Mouse (Mus musculus) forebrain, embryonic 10.5 days (tissue): ENCODE data around the gene Gdf11. TPM values are rescaled to one million over a fixed set of nuclear protein-coding genes. Genes with fewer than 3 reads are reported as not detected.
A peak's percentile ranks its signal among the peaks of the same experiment; 100 is the strongest.

Experiments used
- DNase-seq: peaks from one replicate; pipeline ENCODE4 v3.0.0-alpha.2; 2017; ENCODE audit warnings: low spot score; ENCODE audit errors: extremely low spot score
- H3K27ac ChIP-seq: fragments of 300-500 bp; sonication (generic); 2 replicates; pipeline ENCODE4 v1.5.1; 2016; ENCODE audit warnings: mild to moderate bottlenecking
- H3K27me3 ChIP-seq: fragments of 300-500 bp; sonication (generic); 2 replicates; pipeline ENCODE4 v1.6.1; 2016; ENCODE audit warnings: mild to moderate bottlenecking; ENCODE audit not compliant: poor library complexity, severe bottlenecking
- H3K36me3 ChIP-seq: fragments of 300-500 bp; sonication (generic); replicated peaks from 2 replicates; pipeline ENCODE4 v1.6.1; 2016; ENCODE audit warnings: mild to moderate bottlenecking, moderate library complexity
- H3K4me1 ChIP-seq: fragments of 300-500 bp; sonication (generic); 2 replicates; pipeline ENCODE4 v1.6.1; 2016
- H3K4me3 ChIP-seq: fragments of 300-500 bp; sonication (generic); 2 replicates; pipeline ENCODE4 v1.5.1; 2016; ENCODE audit warnings: mild to moderate bottlenecking, moderate library complexity
- H3K9me3 ChIP-seq: fragments of 300-500 bp; sonication (generic); 2 replicates; pipeline ENCODE4 v1.6.1; 2016; ENCODE audit warnings: mild to moderate bottlenecking, moderate library complexity
- WGBS: fragments of 180-500 bp; shearing (Covaris S2); methylation state at CpG from one replicate; pipeline ENCODE4 v1.1.7; 2016; 5-methylcytosine and 5-hydroxymethylcytosine counted together
- polyA plus RNA-seq: library from polyadenylated mRNA; unstranded; fragments of >200 nt; fragmentation: Nextera tagmentation; extraction: Ambion mirVana; gene quantifications from 2 replicates; pipeline ENCODE4 v1.2.1, GENCODE M21; 2016

Gdf11 gene
- polyA plus RNA-seq, 1 experiment from 2014 or later = 9.7 TPM

- Histone ChIP-seq H3K4me3 (no peak overlapping the region), H3K27ac (no peak overlapping the region), H3K4me1 (peaks cover 45% of the 10 kb centered on the region), H3K9me3 (no peaks in the 10 kb centered on the region), H3K36me3 (peaks cover 60% of the 10 kb centered on the region), H3K27me3 (peaks cover 21% of the 10 kb centered on the region)
- no peak for DNase-seq
- WGBS = 83% methylated on average over 12 of the region's 12 CpGs
These were observed 22.2 kb upstream of the Gdf11 start for GRCm38 (mm10) chr10:128913696-128914095.

GRCm38 (mm10) chr10:128913219-128913618, 21.7 kb upstream of the Gdf11 start:
- Histone ChIP-seq H3K27ac (0 out of 2 replicates have a peak overlapping the region, but pooled peaks have one; percentile 48), H3K4me3 (no peak overlapping the region), H3K36me3 (peaks cover 57% of the 10 kb centered on the region), H3K9me3 (no peaks in the 10 kb centered on the region), H3K27me3 (peaks cover 26% of the 10 kb centered on the region), H3K4me1 (peaks cover 42% of the 10 kb centered on the region)
- 8% methylated on average over 5 of the region's 5 CpGs for WGBS
- peak; percentile 91 for DNase-seq

GRCm38 (mm10) chr10:128912791-128913190, 21.3 kb upstream of the Gdf11 start:
- Histone ChIP-seq H3K9me3 (no peaks in the 10 kb centered on the region), H3K27me3 (peaks cover 30% of the 10 kb centered on the region), H3K4me1 (peaks cover 40% of the 10 kb centered on the region), H3K4me3 (no peak overlapping the region), H3K36me3 (peaks cover 53% of the 10 kb centered on the region), H3K27ac (0 out of 2 replicates have a peak overlapping the region, but pooled peaks have one; percentile 48)
- DNase-seq = no peak
- WGBS = 87% methylated on average over 4 of the region's 4 CpGs

GRCm38 (mm10) chr10:128912268-128912667, 20.8 kb upstream of the Gdf11 start:
- no peak overlapping the region for H3K4me3 ChIP-seq
- H3K27ac ChIP-seq = no peak overlapping the region
- peaks cover 40% of the 10 kb centered on the region for H3K4me1 ChIP-seq
- H3K9me3 ChIP-seq = no peaks in the 10 kb centered on the region
- peaks cover 35% of the 10 kb centered on the region for H3K27me3 ChIP-seq
- 84% methylated on average over 4 of the region's 4 CpGs for WGBS
- no peak for DNase-seq
- peaks cover 48% of the 10 kb centered on the region for H3K36me3 ChIP-seq

- Histone ChIP-seq H3K36me3 (peaks cover 41% of the 10 kb centered on the region), H3K27me3 (peaks cover 35% of the 10 kb centered on the region), H3K4me3 (peak overlapping the region; percentile 86; the same call in 1 of the 2 replicates), H3K27ac (no peak overlapping the region), H3K4me1 (peaks cover 40% of the 10 kb centered on the region), H3K9me3 (no peaks in the 10 kb centered on the region)
- WGBS = 93% methylated on average over 6 of the region's 6 CpGs
- no peak for DNase-seq
These were observed 19.9 kb upstream of the Gdf11 start for GRCm38 (mm10) chr10:128911430-128911829.

- Histone ChIP-seq H3K36me3 (peaks cover 32% of the 10 kb centered on the region), H3K4me3 (peak overlapping the region; percentile 86), H3K27me3 (peaks cover 35% of the 10 kb centered on the region), H3K9me3 (no peaks in the 10 kb centered on the region), H3K27ac (peak overlapping the region; percentile 92), H3K4me1 (peaks cover 40% of the 10 kb centered on the region)
- DNase-seq = peak; percentile 53
- 3% methylated on average over 60 of the region's 66 CpGs for WGBS
These were observed 18.7 kb upstream of the Gdf11 start for GRCm38 (mm10) chr10:128910066-128910841.

- peaks cover 35% of the 10 kb centered on the region for H3K27me3 ChIP-seq
- H3K27ac ChIP-seq = peak overlapping the region; percentile 92
- DNase-seq = peak; percentile 82
- H3K9me3 ChIP-seq = no peaks in the 10 kb centered on the region
- H3K36me3 ChIP-seq = peaks cover 28% of the 10 kb centered on the region
- WGBS = under 1% methylated on average over 37 of the region's 41 CpGs
- H3K4me3 ChIP-seq = peak overlapping the region; percentile 86
- peaks cover 40% of the 10 kb centered on the region for H3K4me1 ChIP-seq
These were observed 18.1 kb upstream of the Gdf11 start for GRCm38 (mm10) chr10:128909567-128910028.

- no peak for DNase-seq
- 61% methylated on average over 13 of the region's 13 CpGs for WGBS
- peak overlapping the region; percentile 92 for H3K27ac ChIP-seq
These were observed 17.4 kb upstream of the Gdf11 start for GRCm38 (mm10) chr10:128908778-128909448.

GRCm38 (mm10) chr10:128904812-128905211, 13.3 kb upstream of the Gdf11 start:
- H3K4me3 ChIP-seq = no peak overlapping the region
- WGBS = 76% methylated on average over 5 of the region's 5 CpGs
- no peaks in the 10 kb centered on the region for H3K36me3 ChIP-seq
- peaks cover 19% of the 10 kb centered on the region for H3K27me3 ChIP-seq
- no peak overlapping the region for H3K27ac ChIP-seq
- peaks cover 9% of the 10 kb centered on the region for H3K4me1 ChIP-seq
- H3K9me3 ChIP-seq = no peaks in the 10 kb centered on the region
- DNase-seq = no peak

More at GRCm38 (mm10) chr10:128908778-128909448, 17.4 kb upstream of the Gdf11 start:
- Histone ChIP-seq H3K4me1 (peaks cover 39% of the 10 kb centered on the region), H3K27me3 (peaks cover 35% of the 10 kb centered on the region), H3K36me3 (peaks cover 24% of the 10 kb centered on the region), H3K4me3 (peak overlapping the region; percentile 86), H3K9me3 (no peaks in the 10 kb centered on the region)

GRCm38 (mm10) chr10:128902409-128902988, 11.0 kb upstream of the Gdf11 start:
- no peaks in the 10 kb centered on the region for H3K4me1 ChIP-seq
- H3K4me3 ChIP-seq = no peak overlapping the region
- H3K36me3 ChIP-seq = no peaks in the 10 kb centered on the region
- DNase-seq = no peak
- no peak overlapping the region for H3K27ac ChIP-seq
- WGBS = 86% methylated on average over 3 of the region's 3 CpGs
- no peaks in the 10 kb centered on the region for H3K9me3 ChIP-seq
- H3K27me3 ChIP-seq = peaks cover 7% of the 10 kb centered on the region

- no peaks in the 10 kb centered on the region for H3K9me3 ChIP-seq
- peaks cover 16% of the 10 kb centered on the region for H3K27me3 ChIP-seq
- 76% methylated on average over 1 of the region's 1 CpGs for WGBS
- H3K4me1 ChIP-seq = peaks cover 5% of the 10 kb centered on the region
- no peak overlapping the region for H3K4me3 ChIP-seq
- H3K36me3 ChIP-seq = no peaks in the 10 kb centered on the region
- no peak for DNase-seq
- H3K27ac ChIP-seq = no peak overlapping the region
These were observed 9.9 kb upstream of the Gdf11 start for GRCm38 (mm10) chr10:128901409-128901808.

GRCm38 (mm10) chr10:128900698-128901097, 9.2 kb upstream of the Gdf11 start, which contains the start of gene Cd63:
Cd63 (plus strand) TSS chr10:128900989.
- Histone ChIP-seq H3K36me3 (no peaks in the 10 kb centered on the region), H3K27me3 (peaks cover 23% of the 10 kb centered on the region), H3K4me3 (no peak within 1 kb of the TSS), H3K4me1 (peaks cover 12% of the 10 kb centered on the region), H3K27ac (no peak within 1 kb of the TSS), H3K9me3 (no peaks in the 10 kb centered on the region)
- WGBS = 91% methylated on average over 3 of the region's 3 CpGs
- no peak for DNase-seq
